Mouse (Mus musculus): ENCODE measurements at regions not wholly inside any gene's neighbourhood (a gene's known extent, or its start where the extent isn't known, plus 50 kb on each side); places are given as distances from the start of the nearest gene placed in this dataset.

DNA sequence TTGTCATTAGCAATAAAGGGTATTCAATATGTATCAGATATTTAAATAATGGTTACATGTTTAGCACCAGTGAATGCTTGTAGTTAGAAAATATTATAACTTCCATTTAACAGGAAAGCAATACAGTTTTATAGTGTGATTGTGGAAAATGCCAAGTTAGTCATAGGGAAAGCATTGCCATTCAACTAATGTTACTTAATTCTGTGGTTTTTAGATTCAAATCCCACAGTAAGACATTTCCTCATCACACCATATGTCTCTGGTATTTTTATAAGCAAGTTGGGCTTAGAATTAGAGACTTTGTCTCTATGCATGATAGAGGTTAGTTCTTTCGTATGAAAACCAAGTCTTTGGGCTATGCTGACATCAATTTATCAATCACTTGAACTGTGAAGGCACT, 133.0 kb downstream of the Prr30 start:
- TF ChIP-seq CTCF (IDR thresholded peaks at IDR 0.05; ENCODE audit: borderline replicate concordance, extremely low read depth, insufficient read depth, insufficient read length) (no peak), POLR2A (IDR thresholded peaks at IDR 0.05; ENCODE audit: borderline replicate concordance, extremely low read depth, insufficient read depth, insufficient read length, poor library complexity, severe bottlenecking) (no peak)
- DNase-seq (ENCODE audit: low read depth): no peak

DNA sequence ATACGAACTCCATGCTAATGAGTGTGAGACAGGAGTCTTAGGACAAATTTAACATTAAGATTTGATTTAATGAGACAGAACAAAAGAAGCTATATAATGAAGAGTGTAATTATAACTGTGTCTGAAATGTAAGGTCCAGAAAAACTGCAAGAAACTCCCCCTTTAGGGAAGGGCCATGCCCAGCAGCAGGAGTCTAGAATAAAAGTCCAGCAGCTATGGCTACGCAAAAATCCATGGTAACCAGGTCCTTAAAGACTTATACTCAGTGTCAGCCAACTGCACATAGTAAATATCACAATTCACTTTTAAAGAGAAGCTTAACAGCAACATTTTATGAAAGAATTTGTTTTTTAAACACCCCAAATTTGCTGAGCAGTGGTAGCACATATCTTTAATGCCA, 143.3 kb downstream of the Prr30 start:
- TF ChIP-seq POLR2A (IDR thresholded peaks at IDR 0.05; ENCODE audit: borderline replicate concordance, extremely low read depth, insufficient read depth, insufficient read length, poor library complexity, severe bottlenecking): no peak
- no peak for TF ChIP-seq CTCF (IDR thresholded peaks at IDR 0.05; ENCODE audit: borderline replicate concordance, extremely low read depth, insufficient read depth, insufficient read length)
- no peak for DNase-seq (ENCODE audit: low read depth)

DNA sequence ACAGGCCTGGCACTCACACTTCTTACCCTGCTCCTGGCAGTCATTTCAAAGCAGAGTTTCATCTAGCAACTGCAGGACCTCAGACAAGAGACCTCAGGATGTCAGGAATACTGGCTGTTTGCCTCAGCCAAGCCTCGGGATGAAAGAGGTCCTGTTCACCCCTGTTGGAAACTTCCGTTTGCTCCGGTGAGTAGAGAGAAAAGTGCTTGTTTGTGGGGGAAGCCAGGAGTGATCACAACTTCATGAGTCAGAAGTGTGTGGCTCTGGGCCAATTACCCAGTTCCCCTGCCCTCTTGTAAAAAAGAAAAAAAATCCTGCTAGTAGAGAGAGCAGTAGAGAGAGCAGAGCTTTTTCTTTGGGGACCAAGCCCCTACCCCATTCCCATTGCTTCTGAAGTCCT, 144.2 kb downstream of the Prr30 start:
- DNase-seq (ENCODE audit: low read depth): peak; percentile 93
- no peak for TF ChIP-seq CTCF (IDR thresholded peaks at IDR 0.05; ENCODE audit: borderline replicate concordance, extremely low read depth, insufficient read depth, insufficient read length)
- TF ChIP-seq POLR2A (IDR thresholded peaks at IDR 0.05; ENCODE audit: borderline replicate concordance, extremely low read depth, insufficient read depth, insufficient read length, poor library complexity, severe bottlenecking): no peak

DNA sequence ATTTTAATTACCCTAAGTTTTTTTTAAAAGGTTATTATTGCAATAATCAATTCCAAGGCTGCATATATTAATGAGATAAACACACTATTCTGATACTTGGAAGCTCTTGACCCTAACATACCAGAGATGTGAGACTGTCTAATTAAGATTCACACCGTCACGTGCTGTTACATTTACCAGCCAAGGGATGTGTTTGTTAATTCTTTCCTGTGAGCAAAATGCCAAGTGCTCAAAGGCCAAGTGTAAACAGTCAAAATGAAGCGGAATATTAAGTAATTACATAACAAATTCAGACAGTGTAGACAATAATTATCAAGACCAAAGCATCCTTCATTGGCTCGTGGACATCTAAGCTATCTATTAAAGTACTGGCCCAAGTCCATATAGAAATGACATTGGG, 145.3 kb downstream of the Prr30 start:
- TF ChIP-seq CTCF (IDR thresholded peaks at IDR 0.05; ENCODE audit: borderline replicate concordance, extremely low read depth, insufficient read depth, insufficient read length): no peak
- TF ChIP-seq POLR2A (IDR thresholded peaks at IDR 0.05; ENCODE audit: borderline replicate concordance, extremely low read depth, insufficient read depth, insufficient read length, poor library complexity, severe bottlenecking): no peak
- DNase-seq (ENCODE audit: low read depth): peak; percentile 77

DNA sequence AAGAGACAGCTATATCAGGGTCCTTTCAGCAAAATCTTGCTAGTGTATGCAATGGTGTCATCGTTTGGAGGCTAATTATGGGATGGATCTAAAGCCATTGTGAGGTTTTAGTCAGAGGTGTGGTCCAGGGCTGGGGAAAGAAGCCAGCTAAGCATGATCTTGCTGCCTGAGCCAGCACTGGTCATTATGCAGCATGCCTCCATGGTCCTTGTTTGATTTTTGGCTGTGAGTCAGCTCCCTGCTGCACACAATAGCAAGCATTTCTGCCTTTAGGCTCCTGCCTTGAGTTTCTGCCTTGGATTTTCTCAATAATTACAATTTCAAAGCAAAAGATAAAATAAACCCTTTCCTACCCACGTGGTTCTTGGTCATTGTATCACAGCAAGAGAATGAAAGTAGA, 147.4 kb downstream of the Prr30 start:
- peak; percentile 69 for DNase-seq (ENCODE audit: low read depth)
- no peak for TF ChIP-seq CTCF (IDR thresholded peaks at IDR 0.05; ENCODE audit: borderline replicate concordance, extremely low read depth, insufficient read depth, insufficient read length)
- TF ChIP-seq POLR2A (IDR thresholded peaks at IDR 0.05; ENCODE audit: borderline replicate concordance, extremely low read depth, insufficient read depth, insufficient read length, poor library complexity, severe bottlenecking): no peak

DNA sequence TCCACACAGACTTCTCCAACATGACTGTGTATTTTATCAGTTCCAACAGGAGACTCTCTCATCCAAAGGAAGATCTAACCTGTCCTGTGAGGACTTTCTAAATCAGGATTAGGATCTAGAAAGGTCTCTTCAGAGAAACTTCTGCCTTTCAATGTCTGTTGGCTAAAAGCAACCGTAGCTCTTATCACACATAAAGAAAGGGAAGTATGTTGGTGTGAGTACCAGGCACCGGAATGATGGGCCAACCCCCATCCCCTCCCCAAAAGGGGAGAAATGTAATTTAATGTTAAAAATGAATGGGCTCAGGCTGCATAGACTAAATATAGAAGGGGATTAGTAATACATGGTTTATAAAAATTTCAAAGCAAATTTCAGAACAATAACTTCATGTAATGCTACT, 149.9 kb downstream of the Prr30 start:
- DNase-seq (ENCODE audit: low read depth): no peak
- TF ChIP-seq POLR2A (IDR thresholded peaks at IDR 0.05; ENCODE audit: borderline replicate concordance, extremely low read depth, insufficient read depth, insufficient read length, poor library complexity, severe bottlenecking) (no peak), CTCF (IDR thresholded peaks at IDR 0.05; ENCODE audit: borderline replicate concordance, extremely low read depth, insufficient read depth, insufficient read length) (no peak)

- no peak for DNase-seq (ENCODE audit: low read depth)
- TF ChIP-seq CTCF (IDR thresholded peaks at IDR 0.05; ENCODE audit: borderline replicate concordance, extremely low read depth, insufficient read depth, insufficient read length) (no peak), POLR2A (IDR thresholded peaks at IDR 0.05; ENCODE audit: borderline replicate concordance, extremely low read depth, insufficient read depth, insufficient read length, poor library complexity, severe bottlenecking) (no peak)
These were observed 150.4 kb downstream of the Prr30 start for GRCm38 (mm10) chr14:101049664-101050203.

GRCm38 (mm10) chr14:101043494-101043893, 156.6 kb downstream of the Prr30 start:
- DNase-seq (ENCODE audit: low read depth): no peak
- no peak for TF ChIP-seq CTCF (IDR thresholded peaks at IDR 0.05; ENCODE audit: borderline replicate concordance, extremely low read depth, insufficient read depth, insufficient read length)
- no peak for TF ChIP-seq POLR2A (IDR thresholded peaks at IDR 0.05; ENCODE audit: borderline replicate concordance, extremely low read depth, insufficient read depth, insufficient read length, poor library complexity, severe bottlenecking)

DNA sequence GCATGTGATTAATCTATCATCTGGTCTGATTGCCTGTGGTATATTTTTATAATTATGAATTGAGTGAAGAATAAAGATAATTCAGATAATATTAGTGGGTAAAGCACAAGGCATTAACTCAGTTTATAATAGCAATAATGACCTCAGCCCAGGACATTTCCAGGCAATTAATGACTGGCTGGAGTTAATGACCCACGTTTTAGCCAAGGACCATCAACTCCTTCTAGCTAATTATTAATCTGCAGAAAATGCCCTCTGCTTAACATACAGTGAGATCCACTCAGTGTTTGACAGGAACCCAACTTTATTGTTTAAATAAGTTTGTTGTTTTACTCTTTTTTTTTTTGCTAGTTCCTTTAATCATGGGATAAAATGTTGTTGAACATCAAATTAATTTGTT, 199.1 kb downstream of the Prr30 start:
- TF ChIP-seq POLR2A (IDR thresholded peaks at IDR 0.05; ENCODE audit: borderline replicate concordance, extremely low read depth, insufficient read depth, insufficient read length, poor library complexity, severe bottlenecking) (no peak), CTCF (IDR thresholded peaks at IDR 0.05; ENCODE audit: borderline replicate concordance, extremely low read depth, insufficient read depth, insufficient read length) (no peak)
- DNase-seq (ENCODE audit: low read depth): no peak

- DNase-seq (ENCODE audit: low read depth): no peak
These were observed 219.4 kb downstream of the Prr30 start for GRCm38 (mm10) chr14:100980754-100981153.

DNA sequence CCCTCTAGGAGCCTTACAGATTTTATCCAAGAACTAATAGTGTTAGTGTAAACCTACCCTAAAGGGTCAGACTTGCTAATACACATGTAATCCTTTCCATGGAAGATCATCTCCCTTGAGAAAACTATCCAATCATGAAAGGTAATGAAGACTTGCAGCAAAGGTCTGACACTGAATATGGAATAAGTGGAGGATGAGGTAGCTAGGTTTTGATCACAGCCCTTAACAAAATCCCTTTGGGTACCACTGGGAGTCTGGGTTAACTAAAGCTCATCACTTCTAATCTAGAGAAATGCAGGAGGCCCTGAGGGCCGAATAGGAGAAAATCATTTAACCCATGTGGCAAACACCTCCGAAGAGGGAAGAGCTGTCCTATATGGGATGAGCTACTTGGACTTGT, 221.6 kb downstream of the Prr30 start:
- no peak for TF ChIP-seq CTCF (IDR thresholded peaks at IDR 0.05; ENCODE audit: borderline replicate concordance, extremely low read depth, insufficient read depth, insufficient read length)
- TF ChIP-seq POLR2A (IDR thresholded peaks at IDR 0.05; ENCODE audit: borderline replicate concordance, extremely low read depth, insufficient read depth, insufficient read length, poor library complexity, severe bottlenecking): no peak
- peak; percentile 15 for DNase-seq (ENCODE audit: low read depth)

More at GRCm38 (mm10) chr14:100980754-100981153, 219.4 kb downstream of the Prr30 start:
- TF ChIP-seq POLR2A (IDR thresholded peaks at IDR 0.05; ENCODE audit: borderline replicate concordance, extremely low read depth, insufficient read depth, insufficient read length, poor library complexity, severe bottlenecking): no peak
- no peak for TF ChIP-seq CTCF (IDR thresholded peaks at IDR 0.05; ENCODE audit: borderline replicate concordance, extremely low read depth, insufficient read depth, insufficient read length)

- TF ChIP-seq CTCF (IDR thresholded peaks at IDR 0.05; ENCODE audit: borderline replicate concordance, extremely low read depth, insufficient read depth, insufficient read length) (no peak), POLR2A (IDR thresholded peaks at IDR 0.05; ENCODE audit: borderline replicate concordance, extremely low read depth, insufficient read depth, insufficient read length, poor library complexity, severe bottlenecking) (no peak)
- no peak for DNase-seq (ENCODE audit: low read depth)
These were observed 229.2 kb downstream of the Prr30 start for GRCm38 (mm10) chr14:100970970-100971369.
